Mouse (Mus musculus): ENCODE measurements around the gene Galnt2.

GRCm38 (mm10) chr8:124270904-124271303 lies 39.7 kb downstream of the Galnt2 start:
- TF ChIP-seq CTCF (IDR thresholded peaks at IDR 0.05; ENCODE audit: borderline replicate concordance, control insufficient read depth, extremely low read depth, insufficient read depth, low read length, poor library complexity) (no peak), POLR2A (IDR thresholded peaks at IDR 0.05; ENCODE audit: control insufficient read depth, extremely low read depth, insufficient read depth, low read length, poor library complexity) (no peak)
